Mouse (Mus musculus) G1E-ER4 (cell line): ENCODE results near the gene Lsm7. TPM values are rescaled to one million over a fixed set of nuclear protein-coding genes. Genes with fewer than 3 reads are reported as not detected.

Source experiments
- GATA1 ChIP-seq: IDR thresholded peaks from one replicate; pipeline ENCODE4 v1.8.0; 2012; ENCODE audit warnings: low read length, inconsistent platforms
- polyA plus RNA-seq: library from polyadenylated mRNA; stranded (reverse); fragments of >175 nt; gene quantifications from 2 replicates; pipeline ENCODE4 v1.2.3, GENCODE M21; 2012

Lsm7 gene
- polyA plus RNA-seq, 1 experiment: 413 TPM

DNA sequence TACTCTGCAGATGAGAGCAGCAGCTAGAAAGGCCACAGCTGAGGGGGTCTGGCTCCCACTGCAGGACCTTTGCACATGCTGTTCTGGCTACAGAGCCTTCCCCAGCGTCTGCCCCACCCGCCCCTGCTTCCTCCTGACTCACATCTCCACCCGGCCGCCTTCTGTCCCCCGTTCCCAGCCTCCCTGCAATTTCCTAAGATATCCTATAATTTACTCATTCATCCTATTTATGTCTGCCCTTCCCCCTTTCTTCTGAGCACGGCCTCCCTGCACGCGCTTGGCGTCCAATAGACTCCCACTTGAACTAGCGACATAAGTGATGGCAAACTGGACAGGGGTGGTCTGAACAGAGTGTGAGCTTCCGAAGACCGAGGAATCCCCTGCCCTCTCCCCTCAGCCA is 9.3 kb downstream of the Lsm7 start:
- no peak for TF ChIP-seq GATA1

DNA sequence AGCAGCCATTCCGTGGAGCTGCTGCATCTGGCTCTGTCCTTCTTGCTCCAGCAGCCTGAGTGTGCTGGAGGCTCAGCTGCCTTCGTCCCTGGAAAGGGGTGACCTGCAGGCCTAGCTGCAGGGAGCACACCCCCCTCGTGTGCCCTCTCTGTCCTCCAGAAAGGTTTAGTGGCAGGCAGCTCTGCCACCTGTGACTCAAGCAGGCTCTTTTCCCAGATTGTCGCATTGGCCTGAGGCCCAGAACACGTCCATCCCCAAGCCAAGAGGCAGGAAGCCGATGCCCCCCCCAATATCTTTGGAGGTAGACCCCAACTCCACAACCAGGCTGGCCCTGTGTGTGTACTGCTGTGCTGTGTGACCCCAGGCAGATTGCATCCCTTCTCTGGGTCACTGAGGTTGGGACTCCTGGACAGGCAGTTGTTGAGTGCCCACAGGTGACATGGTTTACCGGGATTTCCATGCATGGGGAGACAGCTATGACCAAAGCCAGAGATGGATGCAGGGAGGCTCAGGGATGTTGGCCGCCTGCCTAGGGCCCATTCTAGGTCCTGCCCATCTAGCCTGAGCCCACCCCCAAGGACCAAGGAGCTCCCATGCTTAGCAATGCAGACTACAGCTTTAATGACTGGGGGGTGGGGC is 9.8 kb downstream of the Lsm7 start:
- no peak for TF ChIP-seq GATA1

DNA sequence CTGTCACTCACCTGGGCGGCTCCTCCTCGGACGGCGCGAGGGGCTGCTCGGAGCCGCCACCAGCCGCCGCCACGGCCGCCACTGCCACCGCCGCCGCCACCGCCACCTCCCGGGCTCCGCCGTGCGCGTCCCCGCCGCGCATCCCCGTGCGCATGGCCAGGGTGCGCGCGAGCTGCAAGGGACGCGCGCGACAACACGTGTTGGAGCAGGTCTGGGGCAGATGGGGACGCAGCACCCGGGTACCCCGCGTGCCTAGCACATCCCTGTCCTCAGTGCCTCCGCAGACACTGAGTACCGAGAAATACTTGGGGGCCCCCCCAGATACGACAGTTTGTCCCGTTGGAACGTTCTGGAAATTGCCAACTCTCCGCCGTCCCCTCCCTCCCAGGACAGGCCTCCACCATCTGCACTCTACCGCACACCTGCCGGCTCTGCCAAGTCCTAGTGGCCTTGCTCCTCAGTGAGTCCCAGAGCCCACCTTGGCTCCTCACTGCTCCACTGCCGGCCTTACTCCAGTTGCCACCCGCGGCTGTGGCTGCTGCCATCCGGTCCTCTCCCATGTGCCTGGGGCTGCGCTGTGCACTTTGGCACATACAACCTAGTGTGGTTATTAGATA is 11.0 kb downstream of the Lsm7 start, which contains the start of gene Lingo3:
Gene Lingo3, minus strand, starts transcription at position 109 of the 617 bp plus-strand sequence.
- no peak for TF ChIP-seq GATA1

DNA sequence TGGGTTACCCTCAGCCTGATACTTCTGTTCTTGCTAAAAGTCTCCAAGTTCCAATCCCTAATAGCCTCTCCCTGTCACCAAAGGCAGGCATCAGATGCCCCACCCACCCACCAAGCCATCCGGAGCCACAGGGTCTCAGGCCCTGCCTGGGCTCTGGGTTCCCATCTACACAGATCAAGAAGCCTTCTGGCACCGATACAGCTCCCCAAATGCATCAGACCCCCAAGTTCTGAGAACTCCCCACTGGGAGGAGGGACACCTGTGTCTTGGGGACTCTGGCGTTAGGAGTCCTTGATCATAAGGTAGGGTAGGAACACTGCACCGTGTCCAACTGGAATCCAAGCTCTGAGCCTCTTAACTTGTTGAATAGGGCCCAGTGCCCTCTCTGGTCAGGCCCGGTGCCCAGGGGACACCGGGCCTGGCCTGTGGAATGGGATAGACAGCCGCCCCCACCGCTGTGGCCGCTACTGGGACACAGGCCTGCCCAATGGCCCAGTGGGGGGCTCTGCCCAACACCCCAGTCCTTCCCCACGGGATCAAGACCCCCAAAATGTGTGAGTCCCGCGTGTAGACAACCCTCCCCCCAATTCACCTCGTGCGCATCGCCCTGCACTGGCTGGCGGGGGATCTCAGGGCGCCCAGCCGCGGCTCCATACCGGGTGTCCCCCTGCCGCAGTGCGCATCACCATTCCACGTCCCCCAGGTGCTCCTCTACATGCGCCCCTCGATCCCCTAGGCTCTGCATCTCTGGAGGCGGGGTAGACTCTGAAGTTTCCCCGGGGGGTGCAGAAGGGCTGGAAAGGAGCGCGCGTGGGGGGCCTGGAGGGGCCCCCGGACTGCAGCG is 11.7 kb downstream of the Lsm7 start:
- TF ChIP-seq GATA1: no peak

DNA sequence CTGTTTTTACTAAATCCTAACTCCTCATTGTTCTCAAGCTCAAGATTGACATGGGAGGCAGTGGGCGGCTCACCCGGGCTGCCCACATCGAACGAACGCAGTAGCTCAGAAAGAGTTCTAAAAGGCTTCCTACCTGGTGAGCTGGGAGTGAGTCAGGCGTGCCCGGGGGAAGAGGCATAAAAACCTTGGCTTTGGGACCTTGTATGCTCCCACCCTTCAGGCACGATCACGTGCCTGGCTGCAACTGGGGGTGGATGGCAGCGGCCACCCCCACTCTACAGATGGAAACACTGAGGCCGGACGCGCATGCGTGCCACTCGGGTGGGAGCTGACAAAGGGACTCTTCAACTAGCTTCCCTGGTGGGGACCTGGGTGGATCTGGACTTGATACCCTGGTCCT is 12.7 kb downstream of the Lsm7 start:
- TF ChIP-seq GATA1: no peak

DNA sequence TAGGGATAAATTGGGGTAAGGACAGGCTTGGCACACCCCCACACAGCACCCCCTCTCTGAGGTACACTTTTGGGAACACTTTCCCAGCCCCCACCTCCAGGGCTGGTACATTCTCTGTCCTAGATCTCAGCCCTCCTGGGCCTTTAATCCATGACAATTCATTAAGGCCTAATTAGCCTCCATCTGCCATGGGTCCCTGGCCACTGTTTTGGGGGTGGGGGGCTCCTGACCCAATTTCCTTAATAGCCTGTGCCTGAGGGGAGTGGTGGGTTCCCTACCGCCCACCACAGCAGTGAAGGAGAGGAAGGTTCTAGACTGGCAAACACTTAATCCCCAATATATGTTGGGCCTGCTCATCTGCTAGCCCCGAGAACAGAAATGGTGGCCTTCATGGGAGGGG is 13.3 kb downstream of the Lsm7 start:
- no peak for TF ChIP-seq GATA1

DNA sequence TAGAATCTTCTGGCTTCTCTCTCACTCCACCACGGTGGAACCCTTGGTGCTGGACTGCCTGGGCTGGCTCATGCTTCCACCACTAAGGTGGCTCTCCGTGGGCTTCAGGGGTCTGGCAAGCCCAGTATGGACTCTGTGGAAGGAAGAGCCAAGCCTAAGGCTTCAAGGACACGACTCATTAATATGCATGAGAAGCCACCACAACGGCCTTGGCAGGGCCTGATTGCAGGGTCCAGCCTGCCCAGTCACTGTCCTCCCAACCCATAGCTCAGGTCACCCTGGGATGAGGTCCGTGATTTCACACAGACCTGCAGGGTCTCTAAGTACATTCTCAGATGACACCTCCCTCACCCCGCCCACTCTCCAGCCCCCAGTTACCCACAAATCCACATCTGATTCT is 15.2 kb downstream of the Lsm7 start:
- no peak for TF ChIP-seq GATA1

DNA sequence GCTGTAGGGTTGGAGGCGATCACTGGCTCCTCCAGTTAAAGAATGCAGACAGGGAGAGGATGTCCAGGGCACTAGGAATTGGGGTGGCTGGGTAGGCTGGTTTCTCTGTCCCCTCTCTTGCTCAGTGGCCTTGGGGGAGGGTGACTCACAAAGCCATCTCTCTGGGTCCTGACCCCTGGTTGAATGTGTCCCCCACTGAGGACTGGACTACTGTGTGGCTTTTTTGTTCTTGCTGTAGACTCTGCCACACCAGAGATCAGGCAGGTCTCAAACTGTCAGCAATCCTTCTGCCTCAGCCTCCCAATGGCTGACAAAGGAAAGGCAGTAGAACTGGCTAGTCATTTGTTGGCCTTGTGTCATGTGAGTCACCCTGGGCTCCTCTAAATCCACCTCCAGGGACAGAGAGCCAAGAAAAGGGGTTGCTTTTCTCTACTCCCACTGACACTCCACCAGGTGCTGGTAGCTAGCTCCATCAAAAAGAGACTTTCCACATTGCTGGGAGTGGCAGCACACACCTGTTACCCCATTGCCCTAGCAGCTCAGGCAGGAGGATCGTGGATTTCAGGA is 16.6 kb downstream of the Lsm7 start:
- no peak for TF ChIP-seq GATA1

DNA sequence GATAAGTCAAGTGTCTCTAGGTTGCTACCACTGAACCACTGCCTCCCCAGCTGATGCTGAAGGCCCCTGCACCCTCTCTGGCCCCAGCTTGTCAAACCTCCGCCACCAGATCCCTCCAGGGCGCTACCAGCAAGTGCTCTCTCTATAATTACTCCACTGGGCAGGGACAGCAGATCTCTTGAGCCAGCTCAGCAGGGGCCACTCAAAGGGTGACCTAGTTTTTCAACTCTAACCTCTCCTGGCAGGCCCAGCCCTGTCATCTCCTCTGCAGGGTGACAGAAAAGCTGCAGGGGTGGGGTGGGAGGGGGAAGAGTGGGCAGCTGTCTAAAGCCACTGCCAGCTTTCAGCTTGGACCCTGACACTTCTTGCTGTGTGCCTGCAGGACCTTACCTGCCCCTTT is 17.2 kb downstream of the Lsm7 start:
- no peak for TF ChIP-seq GATA1

DNA sequence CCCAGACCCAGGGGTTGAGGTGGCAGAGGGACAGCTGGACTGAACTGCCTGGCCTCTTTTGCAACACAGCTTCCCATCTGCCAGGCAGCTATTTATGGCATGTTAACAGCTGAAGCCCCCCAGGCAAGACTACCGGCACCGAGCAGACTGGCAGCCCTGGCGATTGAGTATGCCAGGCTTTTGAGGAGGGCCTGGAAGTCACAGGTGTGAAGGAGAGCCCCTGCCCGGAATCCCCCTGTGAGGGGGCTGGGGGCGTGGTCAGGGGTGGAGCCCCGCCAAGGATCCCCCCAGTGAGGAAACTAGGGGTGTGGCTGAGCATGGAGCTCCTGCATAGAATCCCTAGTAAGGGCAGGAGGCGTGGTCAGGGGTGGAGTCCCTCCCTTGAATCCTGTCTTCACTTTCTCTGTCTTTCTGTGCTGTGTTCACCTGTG is 18.0 kb downstream of the Lsm7 start:
- no peak for TF ChIP-seq GATA1

DNA sequence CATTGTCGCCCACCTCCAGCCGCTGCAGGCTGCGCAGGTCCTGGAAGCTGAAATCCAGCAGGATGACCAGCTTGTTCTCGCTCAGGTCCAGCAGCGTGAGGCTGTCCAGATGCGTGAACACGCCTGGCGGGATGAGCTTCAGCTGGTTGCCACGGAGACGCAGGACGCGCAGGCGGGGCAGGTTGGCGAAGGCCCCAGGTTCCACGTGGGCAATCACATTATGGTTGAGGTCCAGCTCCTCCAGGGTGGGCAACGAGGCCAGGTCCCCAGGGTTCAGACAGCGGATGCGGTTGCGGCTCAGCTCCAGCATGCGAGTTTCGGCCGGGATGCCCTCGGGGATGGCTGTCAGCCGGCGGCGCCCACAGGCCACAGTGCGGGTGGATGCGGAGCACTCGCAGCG is 19.4 kb downstream of the Lsm7 start:
- TF ChIP-seq GATA1: no peak

DNA sequence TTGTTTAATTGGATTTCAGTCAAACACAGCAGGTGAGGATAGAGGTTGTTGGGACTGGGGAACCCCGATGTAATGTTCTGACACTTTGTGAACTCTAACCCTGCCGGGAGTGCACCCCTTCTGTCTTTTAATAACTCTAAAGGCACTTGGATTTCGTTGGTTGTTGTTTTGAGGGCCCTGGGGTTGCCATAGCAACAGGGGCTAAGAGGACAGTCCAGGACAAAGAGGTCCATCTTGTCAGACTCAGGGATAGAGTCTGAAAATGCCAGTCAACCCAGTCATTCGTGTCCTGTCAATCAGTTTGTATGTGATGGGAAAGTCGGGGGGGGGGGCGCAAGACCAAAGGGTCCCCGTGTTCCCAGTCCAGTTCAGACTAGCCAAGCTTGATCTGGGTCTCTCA is 22.2 kb downstream of the Lsm7 start:
- no peak for TF ChIP-seq GATA1

DNA sequence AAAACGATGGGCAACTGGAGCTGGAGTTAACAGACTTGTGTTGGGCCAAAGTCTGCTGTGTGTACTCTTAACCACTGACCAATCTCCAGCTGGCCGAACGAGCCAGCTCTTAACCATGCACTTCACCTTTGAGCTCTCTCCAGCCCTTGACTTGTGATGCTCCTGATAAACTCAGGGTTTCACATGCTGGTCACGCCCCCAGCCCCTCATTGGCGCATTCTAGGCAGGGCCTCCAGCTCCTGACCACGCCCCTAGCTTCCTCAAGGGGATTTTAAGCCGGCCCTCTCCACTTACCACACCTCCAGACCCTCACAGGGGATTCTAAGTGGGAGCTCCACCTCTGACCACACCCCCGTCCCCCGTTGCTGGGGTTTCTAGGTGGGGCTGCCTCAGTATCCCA is 23.9 kb downstream of the Lsm7 start:
- TF ChIP-seq GATA1: no peak

DNA sequence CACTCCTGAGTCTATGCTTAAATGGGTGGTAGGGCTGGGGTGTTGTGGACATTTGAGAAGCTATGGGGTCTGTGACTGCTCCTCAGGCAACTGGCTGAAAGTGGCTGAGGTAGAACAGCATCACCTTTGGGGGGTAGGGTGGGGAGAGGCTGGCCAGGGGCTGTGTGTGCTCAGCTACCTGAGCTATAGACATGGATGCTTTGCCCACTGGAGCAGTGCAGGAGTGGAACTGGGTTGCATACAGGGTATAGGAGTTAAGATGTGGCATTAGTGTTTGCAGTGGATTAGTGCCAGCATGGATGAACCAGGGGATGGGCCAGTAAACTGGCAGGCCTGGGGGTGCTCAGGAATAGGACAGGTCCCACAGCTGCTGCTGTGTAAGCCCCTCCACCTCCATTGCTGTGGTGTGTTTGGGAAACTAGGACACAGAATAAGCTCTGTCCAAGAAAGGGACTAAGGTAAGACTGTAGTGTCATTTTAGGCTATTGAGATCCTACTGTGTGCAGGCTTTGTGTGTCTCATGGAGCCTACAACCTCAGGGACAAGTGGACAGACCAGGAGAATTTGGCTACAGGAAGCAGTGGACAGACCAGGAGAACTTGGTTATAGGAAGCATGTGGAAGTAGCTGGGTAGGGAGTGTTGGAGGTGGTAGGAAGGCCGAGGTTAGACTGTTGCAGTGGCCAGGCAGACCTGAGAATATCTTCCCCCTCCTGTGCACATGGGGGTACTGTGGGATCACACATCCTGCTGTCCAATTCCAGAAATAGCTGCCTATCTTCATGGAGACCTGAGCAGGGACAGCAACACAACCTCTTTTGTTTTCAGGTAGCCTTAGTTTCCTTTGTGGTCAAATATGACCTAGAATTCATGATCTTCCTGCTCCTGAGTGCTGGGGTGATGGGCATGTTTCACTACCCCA is 25.4 kb downstream of the Lsm7 start:
- no peak for TF ChIP-seq GATA1

DNA sequence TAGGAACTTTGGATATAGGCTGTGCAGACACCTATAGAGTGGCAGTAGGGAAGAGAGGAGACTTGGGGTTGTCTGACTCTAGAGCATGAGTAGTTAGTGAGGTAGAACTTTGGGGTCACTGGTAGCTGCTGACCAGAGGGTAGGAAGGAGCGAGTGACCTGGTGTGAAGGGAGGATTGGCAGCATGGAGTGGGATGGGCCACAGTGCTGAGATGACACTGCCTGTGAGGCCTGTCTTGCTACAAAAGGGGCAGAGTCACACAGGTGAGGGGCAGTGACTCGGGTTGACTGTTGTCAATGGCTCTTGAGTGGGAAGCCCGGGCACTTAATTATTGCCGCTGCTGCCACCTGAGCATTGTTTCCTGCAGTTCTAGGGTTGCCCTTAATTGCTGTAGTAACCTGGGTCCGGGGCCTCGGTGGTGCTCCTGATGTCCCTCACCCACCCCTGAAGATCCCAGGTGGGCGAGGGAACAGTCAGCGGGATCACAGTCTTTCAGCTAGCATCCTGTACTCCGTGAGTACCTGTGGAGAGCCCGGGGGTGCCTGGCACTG is 27.1 kb downstream of the Lsm7 start:
- TF ChIP-seq GATA1: no peak
